Mouse (Mus musculus): ENCODE results near the gene Eef2k. TPM values are rescaled to one million over a fixed set of nuclear protein-coding genes. Genes with fewer than 3 reads are reported as not detected.
"Not testable (repeated sequence)": the region's sequence is repeated elsewhere in the genome, so short reads cannot be mapped to it uniquely, and the experiment has no call there.

Eef2k gene
- polyA plus RNA-seq, 1 experiment from 2014 or later, result 32.5 TPM

DNA sequence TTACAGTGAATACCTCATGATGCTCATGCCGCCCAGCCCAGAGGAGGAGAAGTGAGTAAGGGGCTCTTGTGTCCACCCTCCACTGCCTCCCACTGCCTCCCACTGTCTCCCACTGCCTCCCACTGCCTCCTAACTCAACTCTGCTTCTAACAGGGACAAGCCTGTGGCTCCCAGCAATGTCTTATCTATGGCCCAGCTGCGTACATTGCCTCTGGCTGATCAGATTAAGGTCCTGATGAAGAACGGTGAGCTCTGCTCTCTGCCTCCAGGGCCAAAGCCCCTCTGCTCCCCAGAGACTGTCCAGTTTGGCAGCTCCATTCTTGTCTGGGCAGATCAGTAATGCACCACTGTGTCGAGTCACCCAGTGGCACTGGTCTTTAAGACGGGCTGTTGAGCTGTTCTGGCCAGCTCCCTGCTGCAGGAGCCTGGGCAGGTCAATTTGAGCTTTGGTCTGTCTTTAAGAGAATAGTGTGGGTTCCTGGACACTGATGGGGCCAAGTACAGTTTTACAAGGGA, 91.1 kb downstream of the Eef2k start:
- Histone ChIP-seq H3K27me3 (no peaks in the 10 kb centered on the region), H3K36me3 (peaks cover 84% of the 10 kb centered on the region), H3K4me1 (no peaks in the 10 kb centered on the region), H3K4me3 (no peak overlapping the region), H3K9me3 (replicated peaks) (no peaks in the 10 kb centered on the region), H3K4me2 (replicated peaks) (no peak overlapping the region), H3K27ac (no peak overlapping the region), H3K9ac (no peak overlapping the region)
- 84% methylated on average over 4 of the region's 5 CpGs for WGBS
- no peak for ATAC-seq (ENCODE audit: low FRiP score)

- Histone ChIP-seq H3K27ac (no peak overlapping the region), H3K4me2 (replicated peaks) (no peak overlapping the region), H3K4me3 (no peak overlapping the region), H3K27me3 (no peaks in the 10 kb centered on the region), H3K9me3 (replicated peaks) (no peaks in the 10 kb centered on the region), H3K9ac (no peak overlapping the region), H3K36me3 (peaks cover 85% of the 10 kb centered on the region), H3K4me1 (no peaks in the 10 kb centered on the region)
- no peak for ATAC-seq (ENCODE audit: low FRiP score)
- WGBS, result 36% methylated on average over 5 of the region's 5 CpGs
Observed at GRCm38 (mm10) chr7:120934716-120935115, 92.1 kb downstream of the Eef2k start.

- H3K36me3 ChIP-seq, result peaks cover 86% of the 10 kb centered on the region
- ATAC-seq (ENCODE audit: low FRiP score), result no peak
- H3K27me3 ChIP-seq, result no peaks in the 10 kb centered on the region
- H3K4me1 ChIP-seq, result no peaks in the 10 kb centered on the region
- no peak overlapping the region for H3K9ac ChIP-seq
- H3K4me3 ChIP-seq, result no peak overlapping the region
- no peak overlapping the region for H3K27ac ChIP-seq
- H3K9me3 ChIP-seq (replicated peaks), result no peaks in the 10 kb centered on the region
- 95% methylated on average over 4 of the region's 4 CpGs for WGBS
- no peak overlapping the region for H3K4me2 ChIP-seq (replicated peaks)
Observed at GRCm38 (mm10) chr7:120936522-120936921, 93.9 kb downstream of the Eef2k start.

DNA sequence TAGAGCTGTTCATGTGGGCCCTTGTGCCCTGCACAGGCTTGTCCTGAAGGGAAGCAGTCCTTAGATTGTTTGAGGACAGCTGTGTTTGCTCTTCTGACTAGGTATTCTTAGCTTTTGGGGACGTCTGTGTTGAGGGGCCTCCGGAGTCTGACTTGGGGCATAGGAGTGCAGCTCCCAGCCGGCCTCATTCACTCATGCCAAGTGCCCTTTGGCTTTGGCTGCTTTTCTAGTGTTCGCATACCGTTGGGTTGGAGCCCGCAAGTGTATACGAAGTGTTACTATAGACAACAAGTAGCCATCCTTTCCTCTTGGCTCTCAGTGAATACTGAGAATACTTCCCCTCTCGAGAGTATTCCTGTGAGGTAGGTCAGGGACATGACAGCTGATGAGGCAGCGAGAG, 95.6 kb downstream of the Eef2k start:
- no peaks in the 10 kb centered on the region for H3K27me3 ChIP-seq
- H3K36me3 ChIP-seq, result peaks cover 83% of the 10 kb centered on the region

GRCm38 (mm10) chr7:120940343-120940742, 97.7 kb downstream of the Eef2k start:
- no peak for ATAC-seq (ENCODE audit: low FRiP score)
- Histone ChIP-seq H3K4me3 (no peak overlapping the region), H3K4me1 (no peaks in the 10 kb centered on the region), H3K27me3 (no peaks in the 10 kb centered on the region), H3K27ac (no peak overlapping the region), H3K4me2 (replicated peaks) (no peak overlapping the region), H3K36me3 (peaks cover 80% of the 10 kb centered on the region), H3K9me3 (replicated peaks) (no peaks in the 10 kb centered on the region), H3K9ac (no peak overlapping the region)
- WGBS, result 93% methylated on average over 12 of the region's 12 CpGs

More for the DNA sequence above, 95.6 kb downstream of the Eef2k start:
- no peak overlapping the region for H3K4me3 ChIP-seq
- ATAC-seq (ENCODE audit: low FRiP score), result no peak; the same call in 1 of the 2 replicates
- no peak overlapping the region for H3K4me2 ChIP-seq (replicated peaks)
- no peak overlapping the region for H3K27ac ChIP-seq
- 90% methylated on average over 9 of the region's 9 CpGs for WGBS
- H3K4me1 ChIP-seq, result no peaks in the 10 kb centered on the region
- H3K9ac ChIP-seq, result no peak overlapping the region
- no peaks in the 10 kb centered on the region for H3K9me3 ChIP-seq (replicated peaks)

- ATAC-seq (ENCODE audit: low FRiP score), result no peak
- H3K36me3 ChIP-seq, result peaks cover 77% of the 10 kb centered on the region
- 91% methylated on average over 6 of the region's 6 CpGs for WGBS
- H3K9ac ChIP-seq, result no peak overlapping the region
- no peaks in the 10 kb centered on the region for H3K4me1 ChIP-seq
- no peak overlapping the region for H3K4me2 ChIP-seq (replicated peaks)
- no peaks in the 10 kb centered on the region for H3K9me3 ChIP-seq (replicated peaks)
- H3K27me3 ChIP-seq, result no peaks in the 10 kb centered on the region
- H3K27ac ChIP-seq, result no peak overlapping the region
- H3K4me3 ChIP-seq, result no peak overlapping the region
Observed at GRCm38 (mm10) chr7:120941214-120941613, 98.6 kb downstream of the Eef2k start.

DNA sequence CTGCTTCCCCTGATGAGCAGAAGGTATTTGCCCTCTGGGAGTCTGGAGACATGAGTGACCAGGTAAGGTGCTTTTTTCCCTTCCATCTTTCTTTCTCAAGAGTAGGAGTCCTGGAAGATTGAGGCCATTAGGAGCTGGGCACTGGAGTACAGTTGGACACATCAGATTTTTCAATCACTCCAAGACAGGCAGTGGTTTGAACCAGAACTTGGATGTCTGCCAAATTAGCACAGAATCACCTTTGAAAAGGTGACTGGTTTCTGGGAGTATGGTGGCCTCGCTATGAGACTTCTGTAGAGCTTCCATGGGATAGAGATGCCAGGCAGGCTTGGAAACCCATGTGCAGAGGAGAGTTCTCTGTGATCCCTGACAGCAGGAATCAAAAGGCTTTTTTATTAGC, 99.9 kb downstream of the Eef2k start:
- Histone ChIP-seq H3K36me3 (peaks cover 73% of the 10 kb centered on the region), H3K9me3 (replicated peaks) (no peaks in the 10 kb centered on the region), H3K4me2 (replicated peaks) (no peak overlapping the region), H3K27ac (no peak overlapping the region), H3K27me3 (no peaks in the 10 kb centered on the region), H3K9ac (no peak overlapping the region), H3K4me1 (no peaks in the 10 kb centered on the region), H3K4me3 (no peak overlapping the region)
- no peak for ATAC-seq (ENCODE audit: low FRiP score)
- WGBS, result 90% methylated on average over 1 of the region's 1 CpGs

GRCm38 (mm10) chr7:120943936-120944509, 101.4 kb downstream of the Eef2k start:
- H3K9me3 ChIP-seq (replicated peaks), result no peaks in the 10 kb centered on the region
- no peak overlapping the region for H3K9ac ChIP-seq
- no peak overlapping the region for H3K4me3 ChIP-seq
- H3K4me2 ChIP-seq (replicated peaks), result no peak overlapping the region
- no peaks in the 10 kb centered on the region for H3K4me1 ChIP-seq
- 78% methylated on average over 4 of the region's 8 CpGs for WGBS
- no peak for ATAC-seq (ENCODE audit: low FRiP score)
- H3K27ac ChIP-seq, result no peak overlapping the region
- H3K27me3 ChIP-seq, result no peaks in the 10 kb centered on the region
- peaks cover 69% of the 10 kb centered on the region for H3K36me3 ChIP-seq

- not testable (repeated sequence) for ATAC-seq (ENCODE audit: low FRiP score); H3K27me3 ChIP-seq; H3K27ac ChIP-seq; H3K9me3 ChIP-seq (replicated peaks); H3K4me2 ChIP-seq (replicated peaks); H3K4me1 ChIP-seq; H3K4me3 ChIP-seq; H3K9ac ChIP-seq
- H3K36me3 ChIP-seq, result peaks cover 36% of the 10 kb centered on the region
- 82% methylated on average over 7 of the region's 7 CpGs for WGBS
Observed at GRCm38 (mm10) chr7:120953591-120953990, 111.0 kb downstream of the Eef2k start.

Other genes with a start within 250 kb of the Eef2k start
- 162 and 170 TPM in 2 replicates for gene Uqcrc2, start 207.7 kb upstream of the Eef2k start, polyA plus RNA-seq (2016; fragmentation: Nextera tagmentation; extraction: Ambion mirVana)
- 0.29 and 0.50 TPM in 2 replicates for gene Pdzd9, start 172.5 kb upstream of the Eef2k start, polyA plus RNA-seq (2016; fragmentation: Nextera tagmentation; extraction: Ambion mirVana)
- 15.2 and 19.0 TPM in 2 replicates for gene Mosmo, start 165.2 kb upstream of the Eef2k start, polyA plus RNA-seq (2016; fragmentation: Nextera tagmentation; extraction: Ambion mirVana)
- gene Vwa3a, start 103.5 kb upstream of the Eef2k start, polyA plus RNA-seq (2016; fragmentation: Nextera tagmentation; extraction: Ambion mirVana), result 1.4 and 1.7 TPM in 2 replicates
- not detected in 2 replicates for gene Gm5737, start 30.5 kb upstream of the Eef2k start, polyA plus RNA-seq (2016; fragmentation: Nextera tagmentation; extraction: Ambion mirVana)
- gene Polr3e, start 74.9 kb downstream of the Eef2k start, polyA plus RNA-seq (2016; fragmentation: Nextera tagmentation; extraction: Ambion mirVana), result 29.2 and 29.8 TPM in 2 replicates
- gene Cdr2, start 139.5 kb downstream of the Eef2k start, polyA plus RNA-seq (2016; fragmentation: Nextera tagmentation; extraction: Ambion mirVana), result 19.0 and 19.7 TPM in 2 replicates
- gene Mfsd13b, start 139.7 kb downstream of the Eef2k start, polyA plus RNA-seq (2016; fragmentation: Nextera tagmentation; extraction: Ambion mirVana), result 0.39 TPM in 1 of 2 replicates, not detected in the other
- gene Mettl9, start 191.6 kb downstream of the Eef2k start, polyA plus RNA-seq (2016; fragmentation: Nextera tagmentation; extraction: Ambion mirVana), result 232 and 238 TPM in 2 replicates
- 0.88 and 1.3 TPM in 2 replicates for gene Igsf6, start 231.7 kb downstream of the Eef2k start, polyA plus RNA-seq (2016; fragmentation: Nextera tagmentation; extraction: Ambion mirVana)
- gene Otoa, start 238.8 kb downstream of the Eef2k start, polyA plus RNA-seq (2016; fragmentation: Nextera tagmentation; extraction: Ambion mirVana), result 0.56 and 2.3 TPM in 2 replicates